Mouse (Mus musculus): ENCODE data around the gene Nabp2.

The Nabp2 gene

GRCm38 (mm10) chr10:128388941-128389340, 22.4 kb downstream of the Nabp2 start:
- DNase-seq (ENCODE audit: low spot score in 2 of 2): peak in 1 of 2 experiments; percentile 19

DNA sequence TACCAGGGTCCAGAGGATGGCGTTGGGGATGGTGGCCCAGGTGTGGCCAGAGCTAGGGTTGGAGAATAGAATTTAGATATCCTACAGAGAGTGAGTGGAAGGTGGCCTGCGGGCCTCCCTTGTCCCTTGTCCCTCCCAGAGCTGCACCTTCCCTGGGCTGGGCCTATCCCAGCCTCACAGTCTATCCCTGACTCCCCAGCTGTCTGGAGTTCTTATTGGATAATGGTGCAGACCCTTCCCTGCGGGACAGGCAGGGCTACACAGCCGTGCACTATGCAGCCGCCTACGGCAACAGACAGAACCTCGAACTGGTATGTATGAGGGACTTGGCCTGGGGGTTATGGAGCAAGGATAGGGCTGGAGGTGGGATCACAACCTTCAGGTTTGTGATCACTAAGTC, 25.4 kb downstream of the Nabp2 start:
- no peak for DNase-seq (ENCODE audit: low spot score in 2 of 2)

GRCm38 (mm10) chr10:128382482-128382881, 28.8 kb downstream of the Nabp2 start:
- no peak for DNase-seq (ENCODE audit: low spot score in 2 of 2)

- peak; percentile 17 to 33 for DNase-seq (ENCODE audit: low spot score in 2 of 2)
Measured at GRCm38 (mm10) chr10:128380565-128380964, 30.7 kb downstream of the Nabp2 start.

DNA sequence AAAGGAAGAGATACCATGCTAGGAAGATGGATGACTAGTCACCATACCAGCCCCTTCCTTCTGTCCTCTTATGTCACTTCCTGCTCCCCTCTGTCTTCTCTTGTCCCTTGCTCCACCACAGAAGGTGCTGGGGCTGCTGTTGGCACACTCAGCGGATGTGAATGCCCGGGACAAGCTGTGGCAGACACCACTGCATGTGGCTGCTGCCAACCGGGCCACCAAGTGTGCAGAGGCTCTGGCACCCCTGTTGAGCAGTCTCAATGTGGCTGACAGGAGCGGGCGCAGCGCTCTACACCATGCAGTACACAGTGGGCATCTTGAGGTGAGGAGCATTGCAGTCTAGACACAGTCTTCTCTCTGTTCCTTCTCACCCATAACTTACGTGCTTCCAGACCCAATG, 32.0 kb downstream of the Nabp2 start:
- no peak for DNase-seq (ENCODE audit: low spot score in 2 of 2)

DNA sequence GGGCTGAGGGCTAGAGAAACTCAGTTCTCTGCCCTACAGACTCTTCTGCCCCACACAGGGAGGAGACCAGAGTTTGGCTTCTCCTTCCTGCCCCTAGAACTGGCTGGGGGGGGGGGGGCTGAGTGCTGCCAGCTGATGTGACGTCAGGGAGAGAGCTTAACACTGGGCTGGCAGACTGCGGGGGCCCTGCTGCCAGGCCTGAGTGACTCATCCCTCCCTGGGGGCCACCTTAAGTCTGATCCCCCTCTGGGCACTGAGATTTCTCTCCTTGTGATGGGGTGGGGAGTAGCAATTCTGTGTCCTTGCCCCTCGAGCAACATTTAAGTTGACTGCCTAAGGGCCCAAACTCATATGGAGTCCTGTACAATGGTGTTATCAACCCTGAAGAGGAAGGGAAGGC, 32.8 kb downstream of the Nabp2 start:
- no peak for DNase-seq (ENCODE audit: low spot score in 2 of 2)

DNA sequence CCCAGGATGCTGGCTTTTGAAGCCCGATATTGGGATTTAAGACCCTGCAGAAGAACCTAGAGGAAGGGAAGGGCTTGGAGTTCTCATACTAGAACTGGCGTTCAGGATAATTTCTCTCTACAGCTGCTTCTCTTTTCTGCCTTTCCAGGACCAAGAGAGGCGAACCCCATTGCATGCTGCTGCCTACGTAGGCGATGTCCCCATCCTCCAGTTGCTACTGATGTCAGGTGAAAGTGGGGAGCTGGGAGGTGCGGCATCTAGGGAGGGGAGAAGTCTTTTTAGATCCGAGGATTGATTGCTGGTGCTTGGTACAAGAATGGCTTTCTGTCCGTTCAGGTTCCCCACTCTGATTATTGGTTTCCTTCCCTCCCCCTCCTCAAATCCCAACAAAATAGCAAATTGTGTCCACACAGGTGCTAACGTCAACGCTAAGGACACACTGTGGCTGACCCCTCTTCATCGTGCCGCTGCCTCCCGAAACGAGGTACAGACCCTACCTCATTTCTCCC, 33.3 kb downstream of the Nabp2 start:
- no peak for DNase-seq (ENCODE audit: low spot score in 2 of 2)

DNA sequence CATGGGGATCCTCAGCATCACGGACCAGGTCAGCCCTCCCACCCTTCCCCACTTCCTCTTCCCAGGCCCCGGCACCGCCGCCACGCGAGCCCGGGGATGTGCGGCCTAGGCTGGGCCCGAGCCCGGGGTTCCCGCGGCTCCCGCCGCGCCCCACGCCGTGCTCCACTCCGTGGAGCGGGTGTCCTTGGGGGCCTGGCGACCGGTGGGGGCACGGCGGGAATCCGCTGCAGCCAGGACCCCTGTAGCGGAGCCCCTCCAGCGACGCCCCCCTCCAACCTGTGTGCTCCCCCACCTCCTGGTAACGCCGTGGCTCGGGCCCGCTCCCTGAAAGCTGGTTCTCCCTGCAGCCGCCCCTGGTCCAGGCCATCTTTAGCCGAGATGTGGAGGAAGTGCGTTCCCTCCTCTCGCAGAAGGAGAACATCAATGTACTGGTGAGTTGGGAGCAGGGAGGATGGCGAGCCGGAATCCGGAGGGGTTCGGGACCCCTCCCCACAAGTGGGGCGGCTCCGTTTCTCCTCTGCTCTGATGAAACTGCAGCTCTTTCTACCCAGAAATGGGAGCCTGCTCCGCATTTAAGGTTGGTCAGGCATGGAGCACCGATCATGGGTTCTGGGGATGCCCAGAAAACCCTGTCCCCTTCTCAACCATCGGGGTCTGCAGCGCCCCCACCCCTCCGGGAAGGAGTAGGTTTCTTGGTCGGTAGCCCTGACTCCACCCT, 33.9 kb downstream of the Nabp2 start:
- no peak for DNase-seq (ENCODE audit: low spot score in 2 of 2)

- DNase-seq (ENCODE audit: low spot score in 2 of 2): peak; percentile 77 to 84
Measured at GRCm38 (mm10) chr10:128376455-128377211, 34.7 kb downstream of the Nabp2 start, which contains the start of gene Ankrd52. TSS of gene Ankrd52 (plus strand) at chr10:128377115.

GRCm38 (mm10) chr10:128376099-128376454, 35.2 kb downstream of the Nabp2 start:
- DNase-seq (ENCODE audit: low spot score in 2 of 2): no peak

GRCm38 (mm10) chr10:128374393-128374792, 36.9 kb downstream of the Nabp2 start:
- no peak for DNase-seq (ENCODE audit: low spot score in 2 of 2)

DNA sequence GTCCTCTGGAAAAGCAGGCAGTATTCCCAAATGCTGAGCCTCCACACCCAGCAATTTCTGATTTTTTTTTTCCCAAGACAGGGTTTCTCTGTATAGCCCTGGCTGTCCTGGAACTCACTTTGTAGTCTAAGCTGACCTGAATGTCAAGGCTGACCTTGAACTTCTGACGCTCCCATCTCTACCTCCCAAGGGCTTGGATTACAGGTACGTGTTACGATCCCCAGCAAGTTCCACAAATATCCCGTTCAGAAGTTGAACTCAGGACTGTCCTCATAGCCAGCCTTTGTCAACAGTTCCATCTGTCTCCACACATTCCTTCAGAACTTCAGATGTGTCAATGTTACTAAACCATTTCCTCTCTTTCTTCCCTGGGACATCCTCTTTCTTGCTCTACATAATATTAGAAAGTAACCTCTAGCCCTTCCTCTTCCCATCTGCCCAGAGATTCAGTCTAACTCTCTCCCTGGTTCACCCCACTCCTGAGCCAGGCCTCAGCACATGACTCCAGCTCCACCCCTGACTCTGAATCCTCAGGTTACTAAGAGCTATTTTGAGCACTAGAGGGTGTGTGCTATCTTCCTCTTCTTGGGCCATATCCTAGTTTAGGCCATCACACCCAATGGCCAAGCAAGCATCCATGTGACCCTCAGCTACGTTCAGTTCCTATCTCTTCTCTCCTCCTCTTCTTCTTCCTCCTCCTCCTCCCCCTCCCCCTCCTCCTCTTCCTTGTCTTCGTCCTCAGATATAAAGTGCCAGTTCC, 38.1 kb downstream of the Nabp2 start:
- DNase-seq (ENCODE audit: low spot score in 2 of 2): no peak

GRCm38 (mm10) chr10:128372142-128372541, 39.1 kb downstream of the Nabp2 start:
- DNase-seq (ENCODE audit: low spot score in 2 of 2): no peak

- DNase-seq (ENCODE audit: low spot score in 2 of 2): no peak
Measured at GRCm38 (mm10) chr10:128370601-128371000, 40.7 kb downstream of the Nabp2 start.

DNA sequence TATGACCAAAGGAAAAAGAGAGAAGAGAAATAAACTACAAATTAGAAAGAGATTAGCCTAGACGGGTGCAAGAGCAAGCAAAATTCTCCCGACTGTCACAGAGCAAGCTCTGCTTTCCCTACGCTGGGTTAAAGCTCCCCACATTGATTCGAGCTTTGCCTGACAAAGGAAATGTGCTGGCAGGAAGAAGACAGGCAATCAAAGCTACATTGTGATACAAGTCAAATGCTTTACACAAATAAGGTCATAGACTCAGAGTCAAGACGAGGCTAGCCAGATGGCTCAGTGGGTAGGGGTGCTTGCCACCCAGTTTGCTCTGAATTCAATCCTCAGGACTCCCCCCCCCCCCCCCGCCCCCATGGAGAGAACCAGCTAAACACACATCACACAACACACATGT, 41.3 kb downstream of the Nabp2 start:
- no peak for DNase-seq (ENCODE audit: low spot score in 2 of 2)

- no peak for DNase-seq (ENCODE audit: low spot score in 2 of 2)
Measured at GRCm38 (mm10) chr10:128369599-128369998, 41.7 kb downstream of the Nabp2 start.

DNA sequence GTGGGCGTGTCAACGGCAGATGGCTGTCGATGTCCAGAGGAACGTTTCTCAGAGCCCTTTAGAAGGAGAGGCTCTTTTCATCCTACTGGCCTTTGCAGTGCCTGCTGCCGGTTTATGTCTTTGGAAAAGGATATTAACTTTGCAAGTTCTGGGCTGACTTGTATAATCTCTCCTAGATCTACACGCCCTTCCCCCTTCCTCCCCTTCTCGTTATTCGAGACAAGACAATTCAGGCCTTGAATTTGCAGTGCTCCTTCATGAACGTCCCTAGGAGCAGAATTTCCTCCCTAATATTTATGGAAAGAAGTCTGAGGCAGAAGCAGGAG, 42.1 kb downstream of the Nabp2 start:
- DNase-seq (ENCODE audit: low spot score in 2 of 2): no peak

GRCm38 (mm10) chr10:128368402-128369217, 42.7 kb downstream of the Nabp2 start, which contains the start of gene Coq10a:
TSS of gene Coq10a (minus strand) at chr10:128368997.
- DNase-seq (ENCODE audit: low spot score in 2 of 2): peak; percentile 90 to 93

DNA sequence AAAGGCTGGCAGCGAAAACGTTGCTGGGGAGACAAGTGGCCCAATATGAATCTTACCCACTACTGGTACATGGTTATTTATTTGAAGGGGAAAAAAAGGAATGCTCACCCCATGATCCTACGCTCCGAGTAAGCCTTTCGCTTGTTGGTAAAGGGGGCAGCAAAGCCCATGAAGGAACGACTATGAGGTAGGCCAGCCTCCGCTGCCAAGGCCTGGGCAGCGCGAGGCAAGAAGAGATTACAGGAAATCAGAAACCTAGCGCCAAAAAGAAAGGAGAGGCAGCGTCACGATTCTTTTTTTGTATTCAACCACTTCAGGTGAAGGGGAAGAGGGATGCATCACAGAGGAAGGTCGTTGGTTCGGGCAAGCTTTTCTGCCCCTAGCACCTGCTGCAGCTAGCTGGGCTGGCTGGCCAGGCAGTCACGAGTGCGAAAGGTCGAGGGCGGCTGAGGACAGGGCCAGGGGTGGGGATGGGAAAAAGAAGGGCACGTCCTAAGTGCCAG, 43.3 kb downstream of the Nabp2 start:
- no peak for DNase-seq (ENCODE audit: low spot score in 2 of 2)

GRCm38 (mm10) chr10:128362568-128362967, 48.7 kb downstream of the Nabp2 start:
- DNase-seq (ENCODE audit: low spot score in 2 of 2): no peak

GRCm38 (mm10) chr10:128361836-128362235, 49.5 kb downstream of the Nabp2 start:
- DNase-seq (ENCODE audit: low spot score in 2 of 2): no peak

Data from natural killer cell, adult 2 months (primary cell).